Mouse (Mus musculus) G1E (cell line): Measurements from ENCODE around the gene A030005K14Rik.

Experiments used
- CTCF ChIP-seq: IDR thresholded peaks from 2 replicates; pipeline ENCODE4 v1.5.1; 2012; ENCODE audit warnings: low read depth, low read length, inconsistent platforms, mixed read lengths
- GATA1 ChIP-seq: IDR thresholded peaks from 2 replicates; pipeline ENCODE4 v1.6.1; 2012; ENCODE audit warnings: borderline replicate concordance, low read length, inconsistent platforms, mixed read lengths
- GATA2 ChIP-seq: IDR thresholded peaks from 2 replicates; pipeline ENCODE4 v1.6.1; 2012; ENCODE audit warnings: low read depth, low read length, inconsistent platforms, borderline replicate concordance
- POLR2AphosphoS5 ChIP-seq: IDR thresholded peaks from 2 replicates; pipeline ENCODE4 v1.6.1; 2012; ENCODE audit warnings: low read depth, low read length, inconsistent platforms; ENCODE audit not compliant: insufficient replicate concordance
- TAL1 ChIP-seq: conservative IDR thresholded peaks from 2 replicates; pipeline ENCODE4 v1.6.1; 2012; ENCODE audit warnings: low read depth, low read length, inconsistent platforms, mixed read lengths

- TF ChIP-seq CTCF (no peak), GATA2 (no peak), GATA1 (no peak), POLR2AphosphoS5 (no peak), TAL1 (no peak)
These were observed 697 bp downstream of the A030005K14Rik start for GRCm38 (mm10) chr1:83058481-83058880.
